Mouse (Mus musculus) midbrain, embryonic 10.5 days (tissue): ENCODE measurements around the gene Astn2. TPM values are rescaled to one million over a fixed set of nuclear protein-coding genes. Genes with fewer than 3 reads are reported as not detected.

ENCODE experiments used
- DNase-seq: peaks from one replicate; pipeline ENCODE4 v3.0.0-alpha.2; 2017; ENCODE audit warnings: low spot score
- H3K27ac ChIP-seq: fragments of 300-500 bp; sonication (generic); replicated peaks from 2 replicates; pipeline ENCODE4 v1.5.1; 2016; ENCODE audit warnings: mild to moderate bottlenecking
- H3K27me3 ChIP-seq: fragments of 300-500 bp; sonication (generic); 2 replicates; pipeline ENCODE4 v1.6.1; 2016; ENCODE audit warnings: low read depth, mild to moderate bottlenecking; ENCODE audit not compliant: poor library complexity, severe bottlenecking
- H3K36me3 ChIP-seq: fragments of 300-500 bp; sonication (generic); 2 replicates; pipeline ENCODE4 v1.6.1; 2016; ENCODE audit warnings: mild to moderate bottlenecking, moderate library complexity
- H3K4me1 ChIP-seq: fragments of 300-500 bp; sonication (generic); 2 replicates; pipeline ENCODE4 v1.6.1; 2016
- H3K4me3 ChIP-seq: fragments of 300-500 bp; sonication (generic); 2 replicates; pipeline ENCODE4 v1.5.1; 2016; ENCODE audit warnings: mild to moderate bottlenecking, moderate library complexity
- H3K9me3 ChIP-seq: fragments of 300-500 bp; sonication (generic); replicated peaks from 2 replicates; pipeline ENCODE4 v1.6.1; 2016; ENCODE audit warnings: mild to moderate bottlenecking
- WGBS: fragments of 180-500 bp; shearing (Covaris S2); methylation state at CpG from one replicate; pipeline ENCODE4 v1.1.7; 2016; 5-methylcytosine and 5-hydroxymethylcytosine counted together
- polyA plus RNA-seq: library from polyadenylated mRNA; unstranded; fragments of >200 nt; fragmentation: Nextera tagmentation; extraction: Ambion mirVana; gene quantifications from 2 replicates; pipeline ENCODE4 v1.2.1, GENCODE M21; 2016

Gene Astn2
- polyA plus RNA-seq, result 0.32 and 0.57 TPM in 2 replicates

DNA sequence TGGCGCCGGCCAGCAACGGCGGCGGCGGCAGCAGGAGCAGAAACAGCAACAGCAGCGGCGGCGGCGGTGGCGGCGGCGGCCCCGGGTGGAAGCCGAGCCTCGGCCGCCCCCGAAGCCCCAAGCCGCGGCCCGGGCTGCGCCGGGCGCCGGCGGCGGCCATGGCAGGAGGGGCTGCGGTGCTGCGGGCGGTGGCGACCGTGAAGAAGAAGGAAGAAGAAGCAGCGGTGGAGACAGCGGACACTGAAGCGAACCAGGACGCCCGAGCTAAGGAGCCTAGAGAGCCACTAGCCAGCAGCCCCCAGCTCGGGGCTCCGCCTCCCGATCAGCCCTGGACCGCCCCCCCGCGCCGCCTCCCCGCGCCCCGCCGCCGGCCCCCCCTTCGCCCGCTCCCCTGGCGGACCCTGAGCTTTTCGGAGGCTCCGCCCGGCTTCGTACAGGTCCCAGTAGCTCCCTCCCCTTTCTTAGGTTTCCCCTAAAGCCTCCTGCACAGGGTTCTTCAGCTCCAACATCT lies at the start of gene Astn2:
Astn2 (minus strand) TSS at position 411 of the 511 bp plus-strand sequence.
- under 1% methylated on average over 44 of the region's 56 CpGs for WGBS
- peaks cover 53% of the 10 kb centered on the region for H3K27me3 ChIP-seq

DNA sequence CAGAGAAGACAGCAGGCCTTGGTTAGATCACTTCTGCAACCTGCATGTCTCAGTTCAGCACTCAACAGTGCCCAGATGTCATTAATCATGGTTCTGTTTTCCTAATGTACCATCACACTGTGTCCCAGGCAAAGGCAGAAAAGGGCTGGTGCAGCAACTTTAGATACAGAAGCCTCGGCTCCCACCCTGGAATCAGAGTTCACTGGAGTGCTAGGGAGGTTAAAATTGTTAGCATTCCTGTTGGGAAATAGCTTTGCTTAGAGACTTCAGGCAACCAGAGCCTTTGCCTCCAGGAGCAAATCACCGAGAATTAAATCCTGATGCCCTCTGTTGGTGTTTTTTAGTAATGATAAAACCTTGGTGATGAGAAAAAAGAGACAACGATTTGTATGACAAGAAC lies 45.7 kb upstream of the Astn2 start:
- Histone ChIP-seq H3K9me3 (no peaks in the 10 kb centered on the region), H3K27me3 (no peaks in the 10 kb centered on the region), H3K4me1 (no peaks in the 10 kb centered on the region), H3K4me3 (no peak overlapping the region), H3K27ac (no peak overlapping the region), H3K36me3 (no peaks in the 10 kb centered on the region)
- DNase-seq, result peak; percentile 12
- 51% methylated on average over 3 of the region's 3 CpGs for WGBS

More for the DNA sequence above, at the start of gene Astn2:
- Histone ChIP-seq H3K27ac (peak within 1 kb of the TSS; percentile 86), H3K4me3 (peak within 1 kb of the TSS; percentile 83), H3K36me3 (no peaks in the 10 kb centered on the region), H3K4me1 (peaks cover 23% of the 10 kb centered on the region), H3K9me3 (no peaks in the 10 kb centered on the region)
- DNase-seq, result no peak

DNA sequence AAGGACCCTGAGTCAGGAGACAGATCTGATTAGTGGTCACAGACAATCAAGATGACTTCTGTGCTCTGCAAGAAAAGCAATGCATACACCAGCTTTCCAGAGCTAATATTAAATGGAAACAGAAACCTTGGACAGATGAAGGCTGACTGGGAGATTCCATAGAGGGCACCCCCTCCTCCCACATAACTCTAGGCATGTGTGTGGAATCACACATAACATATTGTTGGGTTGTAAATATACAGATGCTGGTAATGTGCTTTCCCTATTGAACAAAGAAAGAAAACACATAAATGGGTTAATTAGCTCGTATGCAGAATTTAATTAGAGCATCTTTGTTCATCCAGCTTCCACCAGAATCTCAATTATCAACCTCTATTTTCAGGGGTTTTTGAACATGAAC lies 26.8 kb upstream of the Astn2 start:
- Histone ChIP-seq H3K36me3 (no peaks in the 10 kb centered on the region), H3K9me3 (no peaks in the 10 kb centered on the region), H3K27me3 (no peaks in the 10 kb centered on the region), H3K4me3 (no peak overlapping the region), H3K4me1 (no peaks in the 10 kb centered on the region), H3K27ac (no peak overlapping the region)
- 81% methylated on average over 1 of the region's 1 CpGs for WGBS
- DNase-seq, result no peak

DNA sequence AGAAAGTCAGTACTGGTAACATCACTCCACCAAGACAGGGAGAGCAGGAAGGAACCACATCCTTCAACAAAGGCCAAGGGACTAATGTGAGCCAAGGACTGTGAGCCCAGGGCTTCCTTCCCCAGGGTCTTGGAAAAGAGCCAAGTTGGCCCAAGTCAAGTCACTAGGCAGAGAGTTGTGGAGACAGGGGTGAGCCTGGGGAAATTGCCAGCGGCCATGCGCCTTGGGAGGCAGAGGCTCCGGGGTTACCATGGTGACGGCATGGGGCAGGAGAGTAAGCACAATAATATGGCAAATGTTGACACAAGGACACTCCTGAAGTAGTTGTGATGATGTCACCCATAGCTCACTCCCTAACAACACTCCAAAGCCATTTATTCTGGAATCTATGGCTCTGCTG lies 21.4 kb upstream of the Astn2 start:
- no peak for DNase-seq
- no peak overlapping the region for H3K27ac ChIP-seq
- WGBS, result 79% methylated on average over 4 of the region's 4 CpGs
- no peak overlapping the region for H3K4me3 ChIP-seq
- H3K27me3 ChIP-seq, result no peaks in the 10 kb centered on the region
- no peaks in the 10 kb centered on the region for H3K4me1 ChIP-seq
- H3K36me3 ChIP-seq, result no peaks in the 10 kb centered on the region
- H3K9me3 ChIP-seq, result no peaks in the 10 kb centered on the region

DNA sequence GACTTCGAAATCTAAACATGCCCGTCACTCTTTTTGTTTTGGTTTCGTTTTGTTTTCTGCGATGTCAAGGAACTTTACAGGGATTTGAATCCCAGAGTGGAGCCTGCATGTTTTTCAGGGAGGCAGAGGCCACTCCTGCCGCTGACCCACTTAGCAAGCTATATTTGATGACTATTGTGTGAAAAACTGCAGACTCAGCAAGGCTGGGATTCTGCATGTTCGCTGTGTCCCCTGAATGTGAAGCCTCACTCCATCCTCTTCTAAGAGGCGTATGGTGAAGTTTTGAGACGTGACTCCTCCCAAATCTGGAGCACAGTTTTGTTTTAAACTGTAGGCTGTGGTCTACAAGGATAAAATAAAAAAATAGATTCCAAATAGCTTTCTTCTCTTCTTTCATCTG lies 10.4 kb upstream of the Astn2 start:
- Histone ChIP-seq H3K9me3 (no peaks in the 10 kb centered on the region), H3K4me1 (peaks cover 4% of the 10 kb centered on the region; the same call in 1 of the 2 replicates), H3K4me3 (no peak overlapping the region), H3K27me3 (no peaks in the 10 kb centered on the region; the same call in 1 of the 2 replicates), H3K27ac (no peak overlapping the region), H3K36me3 (no peaks in the 10 kb centered on the region)
- 79% methylated on average over 8 of the region's 8 CpGs for WGBS
- DNase-seq, result no peak

DNA sequence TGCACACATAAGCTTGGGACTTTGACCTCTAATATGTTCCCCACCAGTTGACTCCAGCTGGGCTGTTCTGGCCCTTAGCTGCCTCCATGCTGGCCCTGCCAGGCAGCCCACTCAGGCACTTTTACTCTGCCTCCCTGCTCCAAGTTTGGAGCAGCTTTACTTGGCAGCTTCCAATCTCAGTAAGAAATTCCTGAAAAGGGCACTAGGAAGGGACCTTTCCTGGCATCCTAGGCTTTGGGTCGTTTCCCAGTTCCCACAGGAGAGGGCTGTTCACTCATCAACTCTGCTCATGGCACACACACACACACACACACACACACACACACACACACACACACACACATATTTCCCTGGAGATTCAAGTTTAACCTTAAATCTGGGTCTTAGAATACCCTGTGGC lies 675 bp upstream of the Astn2 start:
- H3K9me3 ChIP-seq, result no peaks in the 10 kb centered on the region
- H3K27ac ChIP-seq, result no peak overlapping the region
- peaks cover 53% of the 10 kb centered on the region for H3K27me3 ChIP-seq
- WGBS, result 27% methylated on average over 1 of the region's 1 CpGs
- peaks cover 23% of the 10 kb centered on the region for H3K4me1 ChIP-seq
- no peaks in the 10 kb centered on the region for H3K36me3 ChIP-seq
- peak; percentile 14 for DNase-seq
- H3K4me3 ChIP-seq, result no peak overlapping the region

DNA sequence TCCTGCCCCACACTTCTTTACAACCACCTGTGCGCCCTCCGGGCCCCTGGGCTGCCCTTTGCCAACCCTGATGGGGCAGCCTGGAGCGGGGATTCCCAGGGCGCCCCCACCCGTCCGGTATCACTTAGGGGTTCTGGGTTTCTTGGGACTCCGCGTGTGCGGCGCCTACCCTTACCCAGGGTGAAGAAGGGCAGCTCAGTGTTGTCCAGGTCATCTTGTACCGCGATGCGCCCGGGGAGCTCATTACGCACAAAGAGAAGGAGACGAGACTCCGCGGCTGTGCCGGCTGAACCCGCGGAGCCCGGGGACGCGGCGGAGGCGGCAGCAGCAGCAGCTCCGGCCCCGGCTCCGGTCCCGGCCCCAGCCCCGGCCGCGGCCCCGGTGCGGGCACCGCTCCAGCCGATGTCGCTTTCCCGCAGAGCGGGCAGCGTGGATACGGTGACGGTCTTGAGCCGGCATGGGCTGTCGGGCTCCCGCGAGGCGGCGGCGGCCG lies 657 bp downstream of the Astn2 start:
- Histone ChIP-seq H3K4me3 (peak overlapping the region; percentile 83), H3K9me3 (no peaks in the 10 kb centered on the region), H3K4me1 (peaks cover 23% of the 10 kb centered on the region), H3K27me3 (peaks cover 53% of the 10 kb centered on the region), H3K36me3 (no peaks in the 10 kb centered on the region), H3K27ac (peak overlapping the region; percentile 86)
- under 1% methylated on average over 43 of the region's 51 CpGs for WGBS
- peak; percentile 72 for DNase-seq

DNA sequence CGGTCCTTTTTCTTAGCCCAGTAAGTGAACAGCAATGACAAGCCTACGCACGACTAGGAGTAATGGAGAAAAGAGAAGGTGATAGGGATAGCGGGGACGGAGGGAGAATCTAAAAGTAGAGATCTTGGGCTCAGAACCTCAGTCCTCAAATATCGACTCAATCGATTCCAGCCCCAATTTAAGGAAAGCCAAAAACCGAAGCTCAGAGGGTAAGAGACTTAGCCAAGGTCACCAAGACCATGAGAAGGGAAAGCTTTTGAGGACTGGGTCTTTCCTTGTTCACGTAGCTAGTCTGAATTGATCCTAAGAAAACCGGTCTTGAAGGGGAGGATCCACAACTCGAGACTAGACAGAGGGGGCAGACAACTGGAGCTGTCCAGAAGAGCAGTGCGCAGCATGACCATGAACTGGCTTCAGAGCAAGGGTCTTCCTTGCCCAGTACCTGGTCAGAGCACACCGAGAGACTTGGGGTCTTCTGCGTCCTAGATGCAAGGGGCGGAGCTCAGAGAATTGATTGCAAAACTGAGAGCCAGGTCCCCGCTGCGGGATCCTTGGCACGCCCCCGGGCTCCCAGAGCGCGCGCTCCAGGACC lies 1.2 kb downstream of the Astn2 start:
- peak overlapping the region; percentile 83 for H3K4me3 ChIP-seq
- peaks cover 23% of the 10 kb centered on the region for H3K4me1 ChIP-seq
- no peaks in the 10 kb centered on the region for H3K36me3 ChIP-seq
- H3K27ac ChIP-seq, result peak overlapping the region; percentile 86
- DNase-seq, result peak; percentile 30
- WGBS, result 0% methylated on average over 22 of the region's 22 CpGs
- H3K27me3 ChIP-seq, result peaks cover 53% of the 10 kb centered on the region
- H3K9me3 ChIP-seq, result no peaks in the 10 kb centered on the region

DNA sequence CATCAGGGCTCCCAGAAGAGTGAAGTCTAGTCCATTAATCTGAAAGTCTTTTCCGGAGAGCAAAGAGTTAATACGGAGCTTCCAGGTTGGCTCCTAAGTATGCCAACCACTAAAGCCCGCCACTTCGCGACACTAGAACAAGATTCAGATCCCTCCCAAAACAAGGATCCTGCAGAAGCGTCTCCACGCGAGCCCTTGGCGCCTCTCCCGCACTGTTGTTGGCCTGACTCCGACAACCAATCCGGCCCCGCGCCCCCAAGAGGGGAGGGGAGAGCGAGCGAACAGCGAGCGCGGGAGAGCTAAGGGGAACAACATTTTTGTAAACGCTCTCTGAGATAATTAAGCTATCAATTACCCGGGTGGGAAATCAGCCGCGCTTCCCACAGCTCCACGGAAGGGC lies 1.8 kb downstream of the Astn2 start:
- H3K27ac ChIP-seq, result 0 out of 2 replicates have a peak overlapping the region, but pooled peaks have one; percentile 10
- H3K4me1 ChIP-seq, result peaks cover 23% of the 10 kb centered on the region
- DNase-seq, result peak; percentile 69
- peak overlapping the region; percentile 83 for H3K4me3 ChIP-seq
- no peaks in the 10 kb centered on the region for H3K36me3 ChIP-seq
- WGBS, result under 1% methylated on average over 24 of the region's 24 CpGs
- peaks cover 53% of the 10 kb centered on the region for H3K27me3 ChIP-seq
- H3K9me3 ChIP-seq, result no peaks in the 10 kb centered on the region

DNA sequence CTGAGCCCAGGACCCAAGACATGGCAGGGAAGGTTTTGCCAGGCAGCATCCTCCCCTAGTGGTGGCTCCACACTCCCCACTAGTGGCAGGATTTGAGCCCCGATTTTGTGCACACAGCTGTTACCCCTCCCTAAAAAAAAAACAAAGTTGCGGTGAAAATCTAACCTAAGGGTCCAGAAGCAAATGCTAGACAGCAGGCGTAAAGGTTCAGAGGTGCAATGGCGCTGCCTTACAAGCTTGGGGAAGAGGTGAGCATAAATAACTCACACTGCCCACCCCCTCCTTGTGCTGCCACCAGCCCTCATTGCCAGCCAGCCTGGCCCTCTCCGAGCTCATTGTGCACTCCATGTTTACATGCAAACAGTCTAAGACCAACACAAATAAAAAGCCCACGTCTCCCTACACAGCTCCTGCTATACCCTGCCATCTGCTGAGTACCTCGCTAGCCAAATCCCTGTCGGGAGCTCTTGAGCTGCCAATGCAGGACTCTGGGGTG lies 3.2 kb downstream of the Astn2 start:
- Histone ChIP-seq H3K9me3 (no peaks in the 10 kb centered on the region), H3K4me1 (peaks cover 23% of the 10 kb centered on the region), H3K27me3 (peaks cover 46% of the 10 kb centered on the region), H3K4me3 (peak overlapping the region; percentile 83; the same call in 1 of the 2 replicates), H3K27ac (no peak overlapping the region), H3K36me3 (no peaks in the 10 kb centered on the region)
- 25% methylated on average over 8 of the region's 8 CpGs for WGBS
- DNase-seq, result peak; percentile 22

DNA sequence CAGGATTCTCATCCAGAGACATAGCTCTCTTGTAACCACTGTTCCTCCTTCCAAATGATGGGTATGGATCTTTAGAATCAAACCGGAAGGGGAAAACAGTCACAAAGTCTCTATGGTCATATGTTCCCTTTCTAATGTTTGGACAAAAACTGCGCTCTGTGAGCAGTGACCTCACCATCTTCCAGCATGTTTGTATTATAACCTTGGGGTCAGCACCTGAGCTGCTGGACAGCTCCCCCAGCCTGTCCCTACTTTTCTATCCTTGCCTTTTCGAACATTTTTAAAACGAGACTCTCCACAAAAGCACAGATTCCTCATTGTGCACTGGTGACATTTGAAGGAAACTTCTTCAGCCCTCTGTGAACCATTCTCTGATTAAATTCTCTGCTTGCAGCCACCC lies 5.3 kb downstream of the Astn2 start:
- no peak for DNase-seq
- Histone ChIP-seq H3K27me3 (peaks cover 29% of the 10 kb centered on the region), H3K27ac (no peak overlapping the region), H3K4me3 (no peak overlapping the region), H3K36me3 (no peaks in the 10 kb centered on the region), H3K4me1 (peaks cover 23% of the 10 kb centered on the region), H3K9me3 (no peaks in the 10 kb centered on the region)
- WGBS, result 66% methylated on average over 4 of the region's 4 CpGs

DNA sequence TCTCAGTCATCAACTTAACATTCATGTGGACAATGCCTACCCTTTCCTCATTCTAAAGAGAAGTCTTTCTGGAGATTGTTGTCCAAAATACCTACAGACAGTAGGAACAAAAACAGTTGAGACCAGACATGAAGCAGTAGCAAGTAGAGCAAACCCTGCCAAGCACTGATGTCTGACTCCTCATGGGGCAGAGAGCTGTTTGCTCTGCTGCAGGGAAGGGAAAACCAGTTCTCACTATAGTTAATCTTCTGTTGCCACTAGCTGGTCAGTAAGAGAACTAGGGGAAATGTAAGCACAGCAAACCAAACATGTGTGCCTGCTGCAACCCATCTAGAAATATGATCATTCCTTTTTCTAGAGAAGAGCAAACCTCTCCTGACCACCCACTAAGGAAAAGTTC lies 7.2 kb downstream of the Astn2 start:
- Histone ChIP-seq H3K4me3 (no peak overlapping the region), H3K27ac (no peak overlapping the region), H3K9me3 (no peaks in the 10 kb centered on the region), H3K36me3 (no peaks in the 10 kb centered on the region), H3K27me3 (peaks cover 13% of the 10 kb centered on the region), H3K4me1 (peaks cover 9% of the 10 kb centered on the region)
- no peak for DNase-seq

DNA sequence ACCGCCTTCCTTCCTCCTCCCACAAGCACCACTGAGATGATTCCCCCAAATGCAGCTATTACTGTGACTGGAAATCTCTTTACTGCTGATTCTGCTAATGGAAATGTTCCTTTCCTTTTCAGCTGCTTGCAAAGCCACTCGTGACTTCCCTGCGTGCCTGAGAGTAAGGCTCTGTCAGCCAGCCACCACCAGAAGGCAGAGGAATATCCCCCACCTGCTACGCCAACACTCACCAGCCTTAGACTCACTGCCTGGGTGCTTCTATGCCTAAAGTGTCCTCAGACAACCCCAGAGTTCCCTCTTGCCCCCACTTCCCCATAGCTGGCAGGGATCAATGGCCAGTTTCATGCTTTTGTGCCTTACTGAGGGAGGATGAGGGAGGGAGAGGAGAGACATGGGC lies 11.1 kb downstream of the Astn2 start:
- peaks cover 12% of the 10 kb centered on the region for H3K4me1 ChIP-seq
- H3K4me3 ChIP-seq, result no peak overlapping the region
- no peaks in the 10 kb centered on the region for H3K27me3 ChIP-seq
- H3K36me3 ChIP-seq, result no peaks in the 10 kb centered on the region
- no peak overlapping the region for H3K27ac ChIP-seq
- H3K9me3 ChIP-seq, result no peaks in the 10 kb centered on the region
- WGBS, result 70% methylated on average over 4 of the region's 4 CpGs
- no peak for DNase-seq
